Mouse (Mus musculus) heart, embryonic 11.5 days (tissue): Measurements from ENCODE around the gene Ccdc6. TPM values are rescaled to one million over a fixed set of nuclear protein-coding genes. Genes with fewer than 3 reads are reported as not detected.

ENCODE experiments used
- ATAC-seq: fragments of 200-750 bp; cut with Nextera tagmentation; replicated peaks from 2 replicates; pipeline ENCODE4 v1.8.0; 2017; ENCODE audit warnings: moderate library complexity; ENCODE audit not compliant: insufficient number of reproducible peaks, low FRiP score, low TSS enrichment
- H3K27ac ChIP-seq: fragments of 300-500 bp; sonication (generic); 2 replicates; pipeline ENCODE4 v1.5.1; 2014; ENCODE audit warnings: mild to moderate bottlenecking, low read depth, low read length
- H3K27me3 ChIP-seq: fragments of 300-500 bp; sonication (generic); 2 replicates; pipeline ENCODE4 v1.6.1; 2014; ENCODE audit warnings: mild to moderate bottlenecking, low read length, mixed read lengths; ENCODE audit not compliant: control insufficient read depth, insufficient read depth
- H3K36me3 ChIP-seq: fragments of 300-500 bp; sonication (generic); 2 replicates; pipeline ENCODE4 v1.6.1; 2014; ENCODE audit warnings: mild to moderate bottlenecking, low read length, moderate library complexity, mixed read lengths; ENCODE audit not compliant: control insufficient read depth, insufficient read depth
- H3K4me1 ChIP-seq: fragments of 300-500 bp; sonication (generic); 2 replicates; pipeline ENCODE4 v1.6.1; 2014; ENCODE audit warnings: low read length; ENCODE audit not compliant: control insufficient read depth, insufficient read depth
- H3K4me2 ChIP-seq: fragments of 300-500 bp; sonication (generic); 2 replicates; pipeline ENCODE4 v1.6.1; 2014; ENCODE audit warnings: mild to moderate bottlenecking, moderate library complexity
- H3K4me3 ChIP-seq: fragments of 300-500 bp; sonication (generic); 2 replicates; pipeline ENCODE4 v1.5.1; 2014; ENCODE audit warnings: low read depth, low read length
- H3K9ac ChIP-seq: fragments of 300-500 bp; sonication (generic); 2 replicates; pipeline ENCODE4 v1.6.1; 2014; ENCODE audit warnings: mild to moderate bottlenecking, low read depth, low read length, moderate library complexity
- H3K9me3 ChIP-seq: fragments of 300-500 bp; sonication (generic); replicated peaks from 2 replicates; pipeline ENCODE4 v1.6.1; 2016; ENCODE audit warnings: low read length; ENCODE audit not compliant: control insufficient read depth
- WGBS: fragments of 180-500 bp; shearing (Covaris S2); extraction: QIAGEN DNeasy Blood & Tissue Kit; methylation state at CpG from one replicate; pipeline ENCODE4 v1.1.7; 2014; ENCODE audit not compliant: insufficient replicate concordance; 5-methylcytosine and 5-hydroxymethylcytosine counted together
- polyA plus RNA-seq: library from polyadenylated mRNA; unstranded; fragments of >200 nt; fragmentation: Nextera tagmentation; extraction: Ambion mirVana; gene quantifications from 2 replicates; pipeline ENCODE4 v1.2.1, GENCODE M21; 2014

Gene Ccdc6
- polyA plus RNA-seq, 1 experiment from 2014 or later = 23.0 TPM

- Histone ChIP-seq H3K4me1 (peaks cover 45% of the 10 kb centered on the region), H3K4me2 (no peak overlapping the region), H3K27me3 (no peaks in the 10 kb centered on the region), H3K4me3 (no peak overlapping the region), H3K9me3 (no peaks in the 10 kb centered on the region), H3K36me3 (peaks cover 13% of the 10 kb centered on the region), H3K27ac (no peak overlapping the region), H3K9ac (no peak overlapping the region)
- no peak for ATAC-seq
- WGBS = 46% methylated on average over 11 of the region's 11 CpGs
These were observed 70.7 kb downstream of the Ccdc6 start for GRCm38 (mm10) chr10:70167625-70168024.

DNA sequence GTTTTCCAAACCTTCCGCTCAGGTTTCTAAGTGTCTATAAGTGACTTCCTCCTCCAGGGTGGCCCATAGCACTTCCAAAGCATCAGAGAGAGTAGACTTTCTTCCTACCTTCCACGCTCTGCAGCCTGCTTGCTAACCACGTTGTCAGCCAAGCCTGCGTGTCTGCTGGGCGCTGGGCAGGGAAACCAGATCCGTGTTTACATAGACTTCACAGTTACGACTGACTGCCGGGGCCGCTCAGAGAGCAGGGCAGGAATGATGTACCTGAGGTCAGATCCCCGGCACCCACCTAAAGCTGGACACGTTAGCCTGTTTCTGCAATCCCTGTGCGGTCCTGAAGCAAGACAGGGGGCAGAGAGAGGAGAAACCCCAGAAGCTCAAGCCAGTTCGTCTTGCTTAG is 71.5 kb downstream of the Ccdc6 start:
- Histone ChIP-seq H3K4me2 (no peak overlapping the region), H3K36me3 (peaks cover 13% of the 10 kb centered on the region), H3K4me3 (no peak overlapping the region), H3K9me3 (no peaks in the 10 kb centered on the region), H3K4me1 (peaks cover 45% of the 10 kb centered on the region), H3K9ac (no peak overlapping the region), H3K27ac (0 out of 2 replicates have a peak overlapping the region, but pooled peaks have one; percentile 37), H3K27me3 (no peaks in the 10 kb centered on the region)
- no peak for ATAC-seq
- WGBS = 74% methylated on average over 13 of the region's 13 CpGs

- no peak for ATAC-seq
- Histone ChIP-seq H3K27ac (no peak overlapping the region), H3K4me3 (no peak overlapping the region), H3K27me3 (no peaks in the 10 kb centered on the region), H3K9me3 (no peaks in the 10 kb centered on the region), H3K36me3 (peaks cover 13% of the 10 kb centered on the region), H3K4me1 (peaks cover 45% of the 10 kb centered on the region), H3K9ac (no peak overlapping the region), H3K4me2 (no peak overlapping the region)
- 55% methylated on average over 18 of the region's 18 CpGs for WGBS
These were observed 72.1 kb downstream of the Ccdc6 start for GRCm38 (mm10) chr10:70169044-70169443.

- H3K27ac ChIP-seq = no peak overlapping the region
- no peaks in the 10 kb centered on the region for H3K9me3 ChIP-seq
- no peak overlapping the region for H3K9ac ChIP-seq
- H3K27me3 ChIP-seq = no peaks in the 10 kb centered on the region
- no peak overlapping the region for H3K4me2 ChIP-seq
- no peak for ATAC-seq
- H3K4me3 ChIP-seq = no peak overlapping the region
- peaks cover 16% of the 10 kb centered on the region for H3K36me3 ChIP-seq
- H3K4me1 ChIP-seq = peaks cover 16% of the 10 kb centered on the region
- 48% methylated on average over 3 of the region's 3 CpGs for WGBS
These were observed 76.4 kb downstream of the Ccdc6 start for GRCm38 (mm10) chr10:70173314-70173713.

DNA sequence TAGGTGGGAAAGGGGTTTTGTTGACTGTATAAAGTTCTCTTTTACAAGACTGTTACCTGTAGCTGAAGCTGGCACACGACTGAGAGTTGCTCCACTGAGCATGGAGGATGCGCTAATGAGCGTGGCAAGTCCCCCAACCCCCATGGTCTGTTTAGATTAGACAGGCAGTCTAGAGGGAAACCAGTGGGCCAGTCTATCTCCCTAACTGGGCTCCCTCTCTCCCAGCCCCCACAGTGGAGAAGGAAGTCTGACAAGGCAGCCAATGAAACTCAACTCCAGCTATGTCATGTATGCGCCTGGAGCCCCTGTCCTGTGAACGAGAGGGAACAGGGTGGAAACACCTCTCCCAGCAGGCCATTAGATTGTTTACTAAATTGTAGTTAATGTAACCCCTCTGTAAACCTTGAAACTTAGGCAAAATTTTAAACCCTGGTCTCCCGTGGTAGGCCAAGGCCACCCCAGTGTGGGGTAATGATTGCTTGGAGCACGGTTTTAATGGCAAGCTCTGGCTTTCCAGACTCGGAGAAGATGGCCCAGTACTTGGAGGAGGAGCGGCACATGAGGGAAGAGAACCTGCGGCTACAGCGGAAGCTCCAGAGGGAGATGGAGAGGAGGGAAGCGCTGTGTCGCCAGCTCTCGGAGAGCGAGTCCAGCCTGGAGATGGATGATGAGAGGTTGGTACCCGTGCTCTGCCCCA is 77.7 kb downstream of the Ccdc6 start:
- H3K4me3 ChIP-seq = no peak overlapping the region
- WGBS = 77% methylated on average over 16 of the region's 16 CpGs
- no peak for ATAC-seq
- H3K4me1 ChIP-seq = 0 out of 2 replicates have a peak, but pooled peaks cover 4% of the 10 kb centered on the region
- no peak overlapping the region for H3K27ac ChIP-seq
- H3K4me2 ChIP-seq = no peak overlapping the region
- no peaks in the 10 kb centered on the region for H3K9me3 ChIP-seq
- H3K27me3 ChIP-seq = no peaks in the 10 kb centered on the region
- H3K9ac ChIP-seq = no peak overlapping the region
- H3K36me3 ChIP-seq = peaks cover 16% of the 10 kb centered on the region

DNA sequence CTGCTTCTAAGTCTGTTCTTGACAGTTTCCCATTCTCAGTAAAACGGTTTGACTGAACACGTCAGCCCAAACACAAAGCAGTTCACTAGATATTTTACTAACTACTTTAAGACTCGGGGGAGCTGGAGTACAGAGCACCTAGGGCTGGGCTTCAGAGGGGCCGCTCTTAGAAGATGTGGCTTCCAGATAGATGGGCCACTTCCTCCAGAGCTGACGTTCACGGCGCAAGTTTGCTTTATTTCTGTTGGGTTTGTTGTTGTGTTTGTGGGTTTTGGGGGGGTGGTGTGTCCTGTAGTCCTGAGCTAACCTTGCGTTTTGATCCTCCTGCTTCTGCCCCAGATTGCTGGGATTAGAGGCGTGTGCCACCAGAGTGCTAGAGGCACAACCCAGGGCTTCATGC is 83.8 kb downstream of the Ccdc6 start:
- Histone ChIP-seq H3K4me1 (peaks cover 3% of the 10 kb centered on the region; the same call in 1 of the 2 replicates), H3K27me3 (no peaks in the 10 kb centered on the region), H3K27ac (no peak overlapping the region), H3K9me3 (no peaks in the 10 kb centered on the region), H3K4me3 (no peak overlapping the region), H3K4me2 (no peak overlapping the region), H3K9ac (no peak overlapping the region), H3K36me3 (0 out of 2 replicates have a peak, but pooled peaks cover 4% of the 10 kb centered on the region)
- ATAC-seq = no peak
- 86% methylated on average over 9 of the region's 9 CpGs for WGBS

- Histone ChIP-seq H3K4me1 (peaks cover 3% of the 10 kb centered on the region; the same call in 1 of the 2 replicates), H3K4me2 (no peak overlapping the region), H3K9me3 (no peaks in the 10 kb centered on the region), H3K4me3 (no peak overlapping the region), H3K27me3 (no peaks in the 10 kb centered on the region), H3K9ac (no peak overlapping the region), H3K27ac (no peak overlapping the region), H3K36me3 (0 out of 2 replicates have a peak, but pooled peaks cover 4% of the 10 kb centered on the region)
- WGBS = 82% methylated on average over 11 of the region's 11 CpGs
- no peak for ATAC-seq
These were observed 84.5 kb downstream of the Ccdc6 start for GRCm38 (mm10) chr10:70181279-70181972.

DNA sequence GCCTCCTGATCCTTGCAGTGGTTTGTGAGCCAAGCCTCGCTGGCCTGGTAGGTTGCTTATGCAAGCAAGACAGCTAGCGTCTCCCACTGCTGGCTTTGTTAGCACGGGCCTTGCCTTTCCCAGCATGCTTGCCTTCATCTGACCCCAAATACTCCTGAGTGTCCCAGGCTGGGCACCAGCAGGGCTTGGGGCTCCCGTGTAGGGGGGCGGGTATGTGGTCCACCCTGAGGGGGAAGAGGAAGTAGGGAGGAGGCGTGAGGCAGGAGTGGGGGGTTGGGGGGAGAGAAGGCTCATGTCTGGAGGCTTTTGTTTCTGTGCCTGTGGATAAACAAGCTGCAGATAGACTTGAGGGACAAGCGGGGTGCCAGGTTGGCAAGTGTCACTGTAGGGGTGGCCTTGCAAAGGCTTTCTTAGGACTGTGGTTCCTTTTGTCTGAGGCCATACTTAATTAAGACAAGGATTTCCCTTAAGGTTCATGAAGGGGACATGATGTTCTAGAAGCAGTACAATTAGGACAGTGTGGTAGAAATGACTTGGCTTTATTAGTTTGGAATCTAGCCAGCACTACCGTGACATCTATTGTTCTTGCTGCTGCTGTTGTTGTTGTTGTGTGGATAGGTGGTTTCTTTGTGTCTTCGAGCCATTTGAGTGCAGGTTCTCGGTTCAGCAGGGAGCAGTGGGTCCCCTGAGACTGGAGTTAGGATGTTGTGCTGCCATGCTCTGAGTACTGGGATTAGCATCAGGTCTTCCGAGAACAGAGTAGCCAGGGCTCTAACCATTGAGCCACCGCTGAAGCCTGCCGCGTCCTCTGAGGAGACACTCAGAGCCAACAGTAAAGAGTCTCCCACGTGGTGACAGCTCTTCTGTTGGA is 86.5 kb downstream of the Ccdc6 start:
- Histone ChIP-seq H3K4me3 (no peak overlapping the region), H3K27me3 (no peaks in the 10 kb centered on the region), H3K9me3 (no peaks in the 10 kb centered on the region), H3K27ac (no peak overlapping the region), H3K4me1 (peaks cover 3% of the 10 kb centered on the region; the same call in 1 of the 2 replicates), H3K4me2 (no peak overlapping the region), H3K9ac (no peak overlapping the region), H3K36me3 (peaks cover 9% of the 10 kb centered on the region)
- ATAC-seq = no peak
- 68% methylated on average over 15 of the region's 15 CpGs for WGBS
